ENCODE assay signal across 9 mouse cellular contexts in the genomic region with DNA sequence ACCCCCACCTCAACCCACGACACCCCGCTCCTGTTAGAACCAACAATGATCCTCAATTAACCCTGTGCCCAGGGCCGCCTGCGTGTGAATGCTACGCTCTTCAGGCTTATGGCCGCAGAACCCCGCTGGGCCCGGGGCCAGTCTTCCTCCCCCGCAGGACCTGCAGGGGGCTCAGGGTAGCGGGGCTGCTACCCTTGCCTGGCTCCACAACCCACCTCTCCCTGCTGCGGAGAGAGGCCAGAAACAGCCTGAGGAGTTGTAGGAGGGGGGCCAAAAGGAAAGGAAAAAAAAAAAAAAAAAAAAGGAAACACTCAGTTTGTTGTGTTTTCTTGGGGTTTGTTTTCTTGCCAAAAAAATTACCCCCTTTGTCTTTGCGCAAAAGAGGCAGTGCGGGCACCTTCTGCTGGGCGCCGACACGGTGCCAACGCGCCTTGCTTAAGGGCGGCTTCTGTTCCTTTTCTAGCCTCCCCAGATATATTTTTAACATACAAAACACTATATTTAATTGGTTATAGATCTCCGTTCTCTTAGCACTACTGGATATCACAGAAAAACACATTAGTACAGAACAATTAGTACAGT.
A peak's percentile ranks its signal among the peaks of the same experiment; 100 is the strongest.
DNase-seq lines count a peak whose midpoint lies in the region; ATAC-seq and TF ChIP-seq lines count a peak whose summit lies in the region.
"Had no signal": no experiment of that assay in that cellular context is flagged by ENCODE, and none has a peak within 500 bp of the region (broad histone marks: within the 10 kb centered on the region; RNA-seq: fewer than 3 reads in every experiment).

No protein-coding gene starts in this region.

- TF ChIP-seq CTCF in forebrain, postnatal 0 days (IDR thresholded peaks at IDR 0.05; ENCODE audit: low read depth): no peak

- ATAC-seq in forebrain, postnatal 0 days: peak; percentile 30
- no peak for ATAC-seq in liver, embryonic 15.5 days (ENCODE audit: insufficient read depth)
- no peak for ATAC-seq in erythroblast, adult 5-6 weeks (replicated peaks; ENCODE audit: low FRiP score, poor library complexity, severe bottlenecking)

- peak overlapping the region; percentile 79 for H3K4me2 ChIP-seq in forebrain, postnatal 0 days (ENCODE audit: low read depth)
- H3K4me2 ChIP-seq in liver, embryonic 15.5 days: peak overlapping the region; percentile 49

- peak overlapping the region; percentile 56 for H3K9ac ChIP-seq in forebrain, postnatal 0 days
- H3K9ac ChIP-seq in liver, embryonic 15.5 days: no peak overlapping the region

- no peaks in the 10 kb centered on the region for H3K9me3 ChIP-seq in forebrain, postnatal 0 days (ENCODE audit: low read length)
- no peaks in the 10 kb centered on the region for H3K9me3 ChIP-seq in liver, embryonic 15.5 days (replicated peaks)

- no peaks in the 10 kb centered on the region for H3K27me3 ChIP-seq in forebrain, postnatal 0 days (ENCODE audit: insufficient read depth, low read length)
- peaks cover 31% of the 10 kb centered on the region for H3K27me3 ChIP-seq in liver, embryonic 15.5 days

- peak; percentile 42 to 62 for DNase-seq in layer of hippocampus, postnatal 10 days (ENCODE audit: low spot score in 2 of 2)
- no peak for DNase-seq in layer of hippocampus, postnatal 36 days
- peak; percentile 79 for DNase-seq in cerebellum, adult 9-11 months
- DNase-seq in forebrain, postnatal 0 days: peak; percentile 60
- DNase-seq in frontal cortex, postnatal 10 days (ENCODE audit: low spot score in 2 of 2): no peak
- DNase-seq in urinary bladder, postnatal 4 days (ENCODE audit: low spot score in 2 of 2): no peak

- WGBS in forebrain, postnatal 0 days: 2% methylated on average over 20 of the region's 20 CpGs
- 10% methylated on average over 20 of the region's 20 CpGs for WGBS in liver, embryonic 15.5 days (ENCODE audit: insufficient replicate concordance)

- H3K27ac ChIP-seq in forebrain, postnatal 0 days (ENCODE audit: low read depth, low read length): peak overlapping the region; percentile 81
- H3K27ac ChIP-seq in liver, embryonic 15.5 days (replicated peaks): no peak overlapping the region
- H3K27ac ChIP-seq: macrophage had no signal

- no peaks in the 10 kb centered on the region for H3K36me3 ChIP-seq in forebrain, postnatal 0 days (ENCODE audit: insufficient read depth)
- H3K36me3 ChIP-seq in liver, embryonic 15.5 days (replicated peaks): no peaks in the 10 kb centered on the region

- peak overlapping the region; percentile 45 for H3K4me3 ChIP-seq in forebrain, postnatal 0 days (ENCODE audit: low read depth, low read length)
- peak overlapping the region; percentile 21; the same call in 1 of the 2 replicates for H3K4me3 ChIP-seq in liver, embryonic 15.5 days (replicated peaks)

- H3K4me1 ChIP-seq in forebrain, postnatal 0 days (ENCODE audit: insufficient read depth): peaks cover 6% of the 10 kb centered on the region; the same call in 1 of the 2 replicates
- H3K4me1 ChIP-seq in liver, embryonic 15.5 days (replicated peaks): no peaks in the 10 kb centered on the region

Comparison
In these comparisons a context has a peak if more than half of its experiments do, and no peak if none do; other contexts are left out.
1. DNase-seq: peak in layer of hippocampus, postnatal 10 days (2 of 2), cerebellum, adult 9-11 months (single experiment) and forebrain, postnatal 0 days (single experiment); none in layer of hippocampus, postnatal 36 days (0 of 2), frontal cortex, postnatal 10 days (0 of 2) and urinary bladder, postnatal 4 days (0 of 2).